Mouse (Mus musculus): ENCODE data around the gene Net1. TPM values are rescaled to one million over a fixed set of nuclear protein-coding genes. Genes with fewer than 3 reads are reported as not detected.
"Not testable (repeated sequence)": the region's sequence is repeated elsewhere in the genome, so short reads cannot be mapped to it uniquely, and the experiment has no call there.

Net1 gene
- polyA plus RNA-seq, 1 experiment from 2014 or later = 124 TPM

GRCm38 (mm10) chr13:3865648-3866354, 52.2 kb downstream of the Net1 start:
- Histone ChIP-seq H3K4me3 (ENCODE audit: low read depth, low read length) (no peak overlapping the region), H3K9ac (replicated peaks; ENCODE audit: low read length) (no peak overlapping the region), H3K4me1 (ENCODE audit: control insufficient read depth, insufficient read depth, low read length) (no peaks in the 10 kb centered on the region), H3K27ac (replicated peaks; ENCODE audit: low read depth, low read length) (no peak overlapping the region), H3K36me3 (replicated peaks; ENCODE audit: control insufficient read depth, insufficient read depth, low read depth, low read length) (no peaks in the 10 kb centered on the region), H3K4me2 (ENCODE audit: low read depth, low read length) (no peak overlapping the region), H3K27me3 (ENCODE audit: control insufficient read depth, insufficient read depth, low read length) (no peaks in the 10 kb centered on the region), H3K9me3 (replicated peaks; ENCODE audit: control insufficient read depth, low read length) (no peaks in the 10 kb centered on the region)
- DNase-seq (ENCODE audit: low spot score) (no peak), ATAC-seq (replicated peaks; ENCODE audit: insufficient number of reproducible peaks, low FRiP score, low TSS enrichment, low read depth) (0 out of 2 replicates have a peak, but pooled peaks have one; percentile 48)
- WGBS = 82% methylated on average over 14 of the region's 14 CpGs

DNA sequence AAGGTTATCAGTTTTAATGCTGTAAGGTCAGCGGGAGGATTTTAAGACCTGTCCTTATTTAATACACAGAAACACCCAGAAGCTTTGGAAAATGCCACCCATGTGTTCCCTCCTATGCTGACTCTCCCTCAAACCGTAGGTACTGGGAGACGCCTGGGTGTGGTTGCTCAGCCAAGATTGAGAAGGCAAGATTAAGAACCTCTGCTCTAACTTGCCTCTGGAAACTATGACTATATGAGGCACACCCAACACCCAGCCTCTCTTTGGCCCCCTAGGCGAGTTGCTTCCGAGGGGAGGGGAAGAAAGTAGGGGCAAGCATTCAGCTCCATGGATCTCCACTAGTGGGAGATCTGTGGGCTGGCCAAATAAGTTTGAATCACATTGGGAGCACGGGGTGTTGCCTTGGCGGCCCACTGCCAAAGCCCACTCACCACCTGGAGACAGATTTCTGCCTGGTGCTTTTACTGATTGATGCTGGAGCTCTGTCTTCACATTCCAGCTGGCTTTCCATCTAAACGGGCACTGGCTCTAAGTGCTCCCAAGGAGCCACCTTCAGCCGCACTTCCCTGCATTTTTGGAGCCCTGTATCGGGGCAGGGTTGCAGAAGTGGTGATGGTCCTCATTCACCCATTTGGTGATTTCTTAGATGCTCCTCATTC, 55.0 kb downstream of the Net1 start:
- Histone ChIP-seq H3K4me2 (ENCODE audit: low read depth, low read length) (no peak overlapping the region), H3K36me3 (replicated peaks; ENCODE audit: control insufficient read depth, insufficient read depth, low read depth, low read length) (no peaks in the 10 kb centered on the region), H3K27ac (replicated peaks; ENCODE audit: low read depth, low read length) (no peak overlapping the region), H3K4me1 (ENCODE audit: control insufficient read depth, insufficient read depth, low read length) (no peaks in the 10 kb centered on the region), H3K9me3 (replicated peaks; ENCODE audit: control insufficient read depth, low read length) (no peaks in the 10 kb centered on the region), H3K27me3 (ENCODE audit: control insufficient read depth, insufficient read depth, low read length) (no peaks in the 10 kb centered on the region), H3K4me3 (ENCODE audit: low read depth, low read length) (no peak overlapping the region), H3K9ac (replicated peaks; ENCODE audit: low read length) (no peak overlapping the region)
- DNase-seq (ENCODE audit: low spot score) (no peak), ATAC-seq (replicated peaks; ENCODE audit: insufficient number of reproducible peaks, low FRiP score, low TSS enrichment, low read depth) (no peak)
- WGBS = 93% methylated on average over 10 of the region's 10 CpGs

GRCm38 (mm10) chr13:3862325-3862724, 55.7 kb downstream of the Net1 start:
- DNase-seq (ENCODE audit: low spot score) (no peak), ATAC-seq (replicated peaks; ENCODE audit: insufficient number of reproducible peaks, low FRiP score, low TSS enrichment, low read depth) (no peak)
- 81% methylated on average over 3 of the region's 3 CpGs for WGBS
- Histone ChIP-seq H3K9me3 (replicated peaks; ENCODE audit: control insufficient read depth, low read length) (no peaks in the 10 kb centered on the region), H3K4me1 (ENCODE audit: control insufficient read depth, insufficient read depth, low read length) (no peaks in the 10 kb centered on the region), H3K36me3 (replicated peaks; ENCODE audit: control insufficient read depth, insufficient read depth, low read depth, low read length) (no peaks in the 10 kb centered on the region), H3K27ac (replicated peaks; ENCODE audit: low read depth, low read length) (no peak overlapping the region), H3K4me2 (ENCODE audit: low read depth, low read length) (no peak overlapping the region), H3K9ac (replicated peaks; ENCODE audit: low read length) (no peak overlapping the region), H3K27me3 (ENCODE audit: control insufficient read depth, insufficient read depth, low read length) (no peaks in the 10 kb centered on the region), H3K4me3 (ENCODE audit: low read depth, low read length) (no peak overlapping the region)

GRCm38 (mm10) chr13:3861251-3861650, 56.8 kb downstream of the Net1 start:
- no peak; the same call in 1 of the 2 replicates for ATAC-seq (replicated peaks; ENCODE audit: insufficient number of reproducible peaks, low FRiP score, low TSS enrichment, low read depth)
- Histone ChIP-seq H3K4me2 (ENCODE audit: low read depth, low read length) (no peak overlapping the region), H3K9me3 (replicated peaks; ENCODE audit: control insufficient read depth, low read length) (no peaks in the 10 kb centered on the region), H3K4me1 (ENCODE audit: control insufficient read depth, insufficient read depth, low read length) (no peaks in the 10 kb centered on the region), H3K27me3 (ENCODE audit: control insufficient read depth, insufficient read depth, low read length) (no peaks in the 10 kb centered on the region), H3K36me3 (replicated peaks; ENCODE audit: control insufficient read depth, insufficient read depth, low read depth, low read length) (no peaks in the 10 kb centered on the region), H3K27ac (replicated peaks; ENCODE audit: low read depth, low read length) (no peak overlapping the region), H3K9ac (replicated peaks; ENCODE audit: low read length) (no peak overlapping the region), H3K4me3 (ENCODE audit: low read depth, low read length) (no peak overlapping the region)
- 85% methylated on average over 8 of the region's 8 CpGs for WGBS
- DNase-seq (ENCODE audit: low spot score) = no peak

- H3K9me3 ChIP-seq (replicated peaks; ENCODE audit: control insufficient read depth, low read length) = no peaks in the 10 kb centered on the region
- H3K9ac ChIP-seq (replicated peaks; ENCODE audit: low read length) = no peak overlapping the region
- H3K27me3 ChIP-seq (ENCODE audit: control insufficient read depth, insufficient read depth, low read length) = no peaks in the 10 kb centered on the region
- H3K4me2 ChIP-seq (ENCODE audit: low read depth, low read length) = no peak overlapping the region
- no peak overlapping the region for H3K4me3 ChIP-seq (ENCODE audit: low read depth, low read length)
- H3K27ac ChIP-seq (replicated peaks; ENCODE audit: low read depth, low read length) = no peak overlapping the region
- H3K4me1 ChIP-seq (ENCODE audit: control insufficient read depth, insufficient read depth, low read length) = no peaks in the 10 kb centered on the region
- ATAC-seq (replicated peaks; ENCODE audit: insufficient number of reproducible peaks, low FRiP score, low TSS enrichment, low read depth) = no peak
- DNase-seq (ENCODE audit: low spot score) = no peak
- H3K36me3 ChIP-seq (replicated peaks; ENCODE audit: control insufficient read depth, insufficient read depth, low read depth, low read length) = no peaks in the 10 kb centered on the region
- WGBS = 67% methylated on average over 1 of the region's 1 CpGs
Measured at GRCm38 (mm10) chr13:3856252-3856651, 61.8 kb downstream of the Net1 start.

DNA sequence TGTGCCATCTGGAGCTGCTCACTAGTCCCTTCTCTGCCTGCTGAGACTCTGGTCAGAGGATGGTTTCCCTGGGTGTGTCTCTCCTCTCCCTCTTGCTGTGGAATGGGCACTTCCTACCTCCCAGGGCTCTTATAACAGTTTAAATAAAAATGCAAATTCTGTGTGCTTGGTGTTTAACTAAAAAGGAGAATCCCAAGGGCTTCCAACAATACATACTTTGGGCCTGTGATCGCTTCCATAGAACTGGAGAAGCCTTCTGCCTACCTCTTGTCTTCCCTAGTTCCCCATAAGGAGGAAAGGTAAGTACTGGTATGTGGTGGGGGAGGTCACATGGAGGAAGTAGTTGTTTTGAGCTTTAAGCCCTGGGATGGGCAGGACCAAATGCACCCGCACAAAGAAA, 63.2 kb downstream of the Net1 start:
- Histone ChIP-seq H3K4me2 (ENCODE audit: low read depth, low read length) (no peak overlapping the region), H3K27ac (replicated peaks; ENCODE audit: low read depth, low read length) (no peak overlapping the region), H3K4me3 (ENCODE audit: low read depth, low read length) (no peak overlapping the region), H3K27me3 (ENCODE audit: control insufficient read depth, insufficient read depth, low read length) (no peaks in the 10 kb centered on the region), H3K4me1 (ENCODE audit: control insufficient read depth, insufficient read depth, low read length) (no peaks in the 10 kb centered on the region), H3K36me3 (replicated peaks; ENCODE audit: control insufficient read depth, insufficient read depth, low read depth, low read length) (no peaks in the 10 kb centered on the region), H3K9me3 (replicated peaks; ENCODE audit: control insufficient read depth, low read length) (no peaks in the 10 kb centered on the region), H3K9ac (replicated peaks; ENCODE audit: low read length) (no peak overlapping the region)
- DNase-seq (ENCODE audit: low spot score) (no peak), ATAC-seq (replicated peaks; ENCODE audit: insufficient number of reproducible peaks, low FRiP score, low TSS enrichment, low read depth) (no peak)
- WGBS = 81% methylated on average over 2 of the region's 2 CpGs

DNA sequence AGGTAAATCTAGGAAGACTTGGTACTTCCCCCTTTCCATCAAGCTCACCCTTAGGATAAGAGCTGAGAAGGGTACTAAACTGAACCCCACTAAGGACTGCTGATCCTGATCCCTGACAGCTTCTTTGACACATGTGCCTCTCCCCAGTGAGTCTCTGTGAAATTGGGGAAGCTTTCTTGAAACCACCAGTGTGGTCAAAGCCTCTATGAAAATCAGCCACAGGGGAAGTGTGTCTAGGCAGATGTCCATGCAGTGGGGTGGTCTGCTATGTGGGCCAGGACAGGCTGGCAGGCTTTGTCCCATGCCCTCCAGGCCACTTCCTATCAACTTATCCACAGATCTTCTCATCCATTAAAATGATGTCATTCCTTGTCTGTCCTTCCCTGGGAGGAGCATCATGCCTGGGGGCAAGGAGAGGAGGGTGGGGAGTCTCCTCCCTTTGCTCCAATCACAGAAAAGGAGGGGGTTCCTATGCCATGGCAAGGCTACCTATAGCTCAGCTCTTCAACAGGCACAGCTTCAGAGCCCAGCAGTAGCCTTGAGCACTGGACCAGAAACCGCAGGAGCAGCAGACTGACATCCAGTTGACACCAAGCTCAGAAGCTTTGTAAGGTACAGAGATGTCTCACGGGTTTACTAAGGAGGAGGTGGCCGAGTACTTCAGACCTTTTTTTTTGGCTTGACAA, 64.2 kb downstream of the Net1 start, which contains the start of gene Calm5:
Gene Calm5, plus strand, starts transcription at position 526 of the 686 bp plus-strand sequence.
- H3K27me3 ChIP-seq (ENCODE audit: control insufficient read depth, insufficient read depth, low read length); H3K36me3 ChIP-seq (replicated peaks; ENCODE audit: control insufficient read depth, insufficient read depth, low read depth, low read length); H3K27ac ChIP-seq (replicated peaks; ENCODE audit: low read depth, low read length); H3K9me3 ChIP-seq (replicated peaks; ENCODE audit: control insufficient read depth, low read length); H3K4me3 ChIP-seq (ENCODE audit: low read depth, low read length); H3K9ac ChIP-seq (replicated peaks; ENCODE audit: low read length); H3K4me2 ChIP-seq (ENCODE audit: low read depth, low read length); H3K4me1 ChIP-seq (ENCODE audit: control insufficient read depth, insufficient read depth, low read length); DNase-seq (ENCODE audit: low spot score); ATAC-seq (replicated peaks; ENCODE audit: insufficient number of reproducible peaks, low FRiP score, low TSS enrichment, low read depth): not testable (repeated sequence)
- 79% methylated on average over 3 of the region's 3 CpGs for WGBS

DNA sequence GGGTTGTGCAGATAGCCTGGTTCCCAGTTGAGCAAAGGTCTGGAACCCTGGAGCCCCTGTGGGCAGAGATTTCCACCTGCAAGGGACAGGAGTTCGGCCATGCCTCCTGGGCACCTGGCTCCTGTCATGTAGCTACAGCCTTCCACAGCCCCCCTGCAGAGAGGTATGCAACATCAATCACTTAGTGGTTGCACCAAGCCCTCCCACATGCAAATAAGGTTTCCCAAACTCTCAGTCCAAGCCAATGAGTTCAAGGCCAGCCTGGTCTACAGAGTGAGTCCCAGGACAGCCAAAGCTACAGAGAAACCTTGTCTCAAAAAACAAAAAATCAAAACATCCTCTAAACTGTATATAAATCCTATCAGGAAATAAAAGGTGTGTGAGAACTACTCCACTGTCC, 67.7 kb downstream of the Net1 start:
- no peak overlapping the region for H3K27ac ChIP-seq (replicated peaks; ENCODE audit: low read depth, low read length)
- H3K9me3 ChIP-seq (replicated peaks; ENCODE audit: control insufficient read depth, low read length) = no peaks in the 10 kb centered on the region
- H3K9ac ChIP-seq (replicated peaks; ENCODE audit: low read length) = no peak overlapping the region
- WGBS = 75% methylated on average over 1 of the region's 1 CpGs
- ATAC-seq (replicated peaks; ENCODE audit: insufficient number of reproducible peaks, low FRiP score, low TSS enrichment, low read depth) = no peak
- H3K4me3 ChIP-seq (ENCODE audit: low read depth, low read length) = no peak overlapping the region
- DNase-seq (ENCODE audit: low spot score) = no peak
- no peak overlapping the region for H3K4me2 ChIP-seq (ENCODE audit: low read depth, low read length)
- H3K4me1 ChIP-seq (ENCODE audit: control insufficient read depth, insufficient read depth, low read length) = no peaks in the 10 kb centered on the region
- no peaks in the 10 kb centered on the region for H3K36me3 ChIP-seq (replicated peaks; ENCODE audit: control insufficient read depth, insufficient read depth, low read depth, low read length)
- no peaks in the 10 kb centered on the region for H3K27me3 ChIP-seq (ENCODE audit: control insufficient read depth, insufficient read depth, low read length)

Measured in embryonic facial prominence, embryonic 11.5 days (tissue).